Mouse (Mus musculus) E14TG2a.4 (cell line): ENCODE measurements at regions not wholly inside any gene's neighbourhood (a gene's known extent, or its start where the extent isn't known, plus 50 kb on each side); places are given as distances from the start of the nearest gene placed in this dataset.

ENCODE experiments used
- H3K27me3 ChIP-seq: 2 replicates; pipeline ENCODE4 v1.6.1; 2014; ENCODE audit warnings: low read length, control low read depth; ENCODE audit not compliant: insufficient read depth
- H3K36me3 ChIP-seq: 2 replicates; pipeline ENCODE4 v1.6.1; 2014; ENCODE audit warnings: low read length, control low read depth; ENCODE audit not compliant: insufficient read depth
- H3K4me1 ChIP-seq: replicated peaks from 2 replicates; pipeline ENCODE4 v1.6.1; 2014; ENCODE audit warnings: low read depth, low read length, control low read depth
- H3K4me3 ChIP-seq: replicated peaks from 2 replicates; pipeline ENCODE4 v1.5.1; 2014; ENCODE audit warnings: mild to moderate bottlenecking, low read length
- H3K9me3 ChIP-seq: 2 replicates; pipeline ENCODE4 v1.6.1; 2014; ENCODE audit warnings: low read length, control low read depth
- CTCF ChIP-seq: conservative IDR thresholded peaks from 2 replicates; pipeline ENCODE4 v1.5.1; 2014; ENCODE audit warnings: low read length
- NANOG ChIP-seq: IDR thresholded peaks from 2 replicates; pipeline ENCODE4 v1.6.1; 2014; ENCODE audit warnings: borderline replicate concordance, low read length, mixed read lengths
- POU5F1 ChIP-seq: IDR thresholded peaks from 2 replicates; pipeline ENCODE4 v1.6.1; 2014; ENCODE audit warnings: low read length, borderline replicate concordance

- peaks cover 17% of the 10 kb centered on the region for H3K9me3 ChIP-seq
- H3K4me3 ChIP-seq, result no peak overlapping the region
- no peaks in the 10 kb centered on the region for H3K27me3 ChIP-seq
- H3K4me1 ChIP-seq, result peaks cover 5% of the 10 kb centered on the region
- no peak for TF ChIP-seq CTCF
- TF ChIP-seq NANOG, result no peak
- no peak for TF ChIP-seq POU5F1
- H3K36me3 ChIP-seq, result no peaks in the 10 kb centered on the region
Measured at GRCm38 (mm10) chr1:41887556-41887955, 808.0 kb upstream of the Pou3f3 start.

DNA sequence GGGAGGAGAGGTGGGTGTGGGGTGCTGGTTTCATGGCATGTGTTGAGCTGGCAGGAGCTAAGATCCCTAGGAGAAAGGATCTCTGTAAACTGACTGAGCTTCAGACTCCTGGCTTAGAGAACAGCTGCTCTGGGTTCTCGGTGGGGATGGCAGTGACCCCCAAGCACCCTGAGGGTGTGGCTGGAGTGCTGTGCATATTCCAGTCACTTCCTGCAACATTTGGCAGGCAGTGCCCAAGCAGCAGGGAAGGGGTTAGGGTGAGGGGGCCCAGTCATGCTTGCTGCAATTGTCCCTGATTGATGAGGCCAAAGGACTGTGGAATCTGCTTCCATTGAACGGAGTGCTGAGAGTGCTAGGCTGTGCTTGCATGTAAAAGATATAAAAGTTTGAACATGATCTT, 807.4 kb upstream of the Pou3f3 start:
- no peaks in the 10 kb centered on the region for H3K27me3 ChIP-seq
- H3K4me1 ChIP-seq, result peaks cover 5% of the 10 kb centered on the region
- H3K36me3 ChIP-seq, result no peaks in the 10 kb centered on the region
- no peak for TF ChIP-seq POU5F1
- H3K9me3 ChIP-seq, result peaks cover 17% of the 10 kb centered on the region
- H3K4me3 ChIP-seq, result no peak overlapping the region

DNA sequence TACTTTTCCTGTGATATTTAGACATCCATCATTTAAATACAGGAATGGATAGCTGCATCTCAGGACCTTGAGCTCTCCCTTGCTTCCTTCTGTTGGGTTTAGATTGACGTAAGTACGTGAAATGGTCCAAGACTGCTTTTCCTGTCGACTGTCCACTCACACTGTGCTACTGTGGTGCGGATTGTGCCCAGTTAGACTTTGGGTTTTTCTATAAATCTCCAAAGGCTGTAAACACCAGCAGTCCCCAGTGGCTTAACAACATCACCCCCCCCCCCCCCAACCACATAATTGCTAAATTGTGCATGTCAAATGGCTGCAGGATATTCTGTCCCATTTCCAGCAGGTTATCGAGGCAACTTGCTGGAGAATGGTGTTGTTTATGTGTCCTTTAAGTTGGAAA, 806.6 kb upstream of the Pou3f3 start:
- H3K36me3 ChIP-seq, result no peaks in the 10 kb centered on the region
- peaks cover 17% of the 10 kb centered on the region for H3K9me3 ChIP-seq
- TF ChIP-seq NANOG (no peak), CTCF (no peak), POU5F1 (no peak)
- peaks cover 5% of the 10 kb centered on the region for H3K4me1 ChIP-seq
- H3K4me3 ChIP-seq, result no peak overlapping the region
- no peaks in the 10 kb centered on the region for H3K27me3 ChIP-seq

GRCm38 (mm10) chr1:41889940-41890339, 805.6 kb upstream of the Pou3f3 start:
- no peak overlapping the region for H3K4me3 ChIP-seq
- H3K36me3 ChIP-seq, result no peaks in the 10 kb centered on the region
- no peak for TF ChIP-seq CTCF
- H3K4me1 ChIP-seq, result peaks cover 5% of the 10 kb centered on the region
- peaks cover 17% of the 10 kb centered on the region for H3K9me3 ChIP-seq
- H3K27me3 ChIP-seq, result no peaks in the 10 kb centered on the region

DNA sequence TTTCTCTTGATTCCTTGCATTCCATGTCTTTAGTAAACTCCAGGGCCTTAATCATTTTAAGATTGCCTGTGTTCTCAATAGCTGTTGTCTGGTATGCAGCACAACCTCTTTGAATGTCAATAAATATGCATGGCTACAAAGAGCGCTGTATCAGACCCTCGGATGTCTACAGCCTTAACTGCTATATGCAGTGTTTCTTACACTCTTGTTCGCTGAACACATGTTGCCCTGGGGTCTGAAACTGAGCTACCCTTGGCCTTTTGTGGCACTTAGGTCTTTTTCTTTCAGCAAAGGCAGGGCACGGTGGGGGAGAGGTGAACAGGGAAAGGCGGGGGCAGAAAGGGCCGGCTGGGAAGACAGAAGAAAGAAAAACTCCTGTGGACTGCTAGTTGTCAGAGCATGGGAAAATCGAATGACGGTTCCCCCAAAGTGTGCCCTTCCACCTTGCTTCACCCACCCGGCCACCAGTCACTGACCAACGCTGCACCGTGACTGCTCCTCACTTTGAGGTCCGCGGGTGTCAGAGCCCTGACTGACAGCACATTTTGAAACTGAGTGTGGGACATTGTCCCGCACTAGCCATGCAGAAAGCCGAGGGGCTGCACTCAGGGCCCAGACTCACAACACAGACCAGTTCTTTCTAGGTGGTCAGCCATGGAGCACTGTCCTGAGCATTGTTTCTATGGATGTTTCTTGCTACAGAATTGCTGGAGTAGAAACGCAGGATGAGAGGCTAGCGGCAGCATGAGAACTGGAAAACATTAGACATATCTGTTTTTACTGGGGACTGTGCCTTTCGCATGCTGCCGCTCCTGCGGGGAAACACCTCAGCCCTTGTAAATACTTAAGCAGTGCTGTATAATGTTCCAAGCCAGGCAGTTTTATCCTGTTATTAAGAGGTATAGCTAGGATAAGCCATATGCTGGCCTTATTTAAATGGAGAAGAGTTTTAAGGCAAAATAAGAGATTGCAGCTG, 804.6 kb upstream of the Pou3f3 start:
- no peak for TF ChIP-seq CTCF
- TF ChIP-seq POU5F1, result no peak
- no peak for TF ChIP-seq NANOG
- Histone ChIP-seq H3K4me3 (no peak overlapping the region), H3K36me3 (no peaks in the 10 kb centered on the region), H3K9me3 (peaks cover 17% of the 10 kb centered on the region), H3K27me3 (no peaks in the 10 kb centered on the region), H3K4me1 (peaks cover 5% of the 10 kb centered on the region)

DNA sequence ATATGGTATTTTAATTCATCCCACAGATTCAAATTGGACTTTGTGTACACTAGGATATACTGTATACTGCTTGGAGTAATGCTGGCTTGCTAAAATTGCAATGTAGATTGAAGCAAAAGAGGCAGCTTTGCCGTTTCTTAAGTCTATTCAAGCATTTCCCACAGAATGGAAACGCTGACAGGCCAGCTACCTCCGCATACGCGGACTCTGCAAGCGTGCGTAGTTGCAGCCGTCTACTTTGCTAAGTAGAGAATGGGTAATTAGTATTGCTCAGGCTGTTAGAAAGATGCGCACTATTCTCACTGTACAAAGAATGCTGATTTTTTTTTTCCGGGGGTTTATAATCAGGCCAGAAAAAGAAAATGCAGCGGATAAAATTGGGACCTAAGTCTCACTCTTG, 803.8 kb upstream of the Pou3f3 start:
- peaks cover 5% of the 10 kb centered on the region for H3K4me1 ChIP-seq
- no peak for TF ChIP-seq NANOG
- TF ChIP-seq CTCF, result no peak
- TF ChIP-seq POU5F1, result no peak
- H3K27me3 ChIP-seq, result no peaks in the 10 kb centered on the region
- no peak overlapping the region for H3K4me3 ChIP-seq
- H3K9me3 ChIP-seq, result peaks cover 17% of the 10 kb centered on the region
- no peaks in the 10 kb centered on the region for H3K36me3 ChIP-seq

- no peak for TF ChIP-seq NANOG
- no peak for TF ChIP-seq CTCF
- no peak for TF ChIP-seq POU5F1
- no peaks in the 10 kb centered on the region for H3K27me3 ChIP-seq
- no peak overlapping the region for H3K4me3 ChIP-seq
- peaks cover 5% of the 10 kb centered on the region for H3K4me1 ChIP-seq
- H3K9me3 ChIP-seq, result peaks cover 17% of the 10 kb centered on the region
- H3K36me3 ChIP-seq, result no peaks in the 10 kb centered on the region
Measured at GRCm38 (mm10) chr1:41892376-41892775, 803.2 kb upstream of the Pou3f3 start.

- no peaks in the 10 kb centered on the region for H3K9me3 ChIP-seq
- H3K27me3 ChIP-seq, result no peaks in the 10 kb centered on the region
- no peak overlapping the region for H3K4me3 ChIP-seq
- no peaks in the 10 kb centered on the region for H3K36me3 ChIP-seq
- no peak for TF ChIP-seq POU5F1
- no peak for TF ChIP-seq NANOG
- no peak; the same call in 1 of the 2 replicates for TF ChIP-seq CTCF
- no peaks in the 10 kb centered on the region for H3K4me1 ChIP-seq
Measured at GRCm38 (mm10) chr1:41897768-41898330, 797.7 kb upstream of the Pou3f3 start.
